Mouse (Mus musculus) lung, postnatal 10 days (tissue): ENCODE data around the gene Rhox4e.
"Not testable (repeated sequence)": the region's sequence is repeated elsewhere in the genome, so short reads cannot be mapped to it uniquely, and the experiment has no call there.

Experiments used
- DNase-seq: peaks from one replicate; pipeline ENCODE4 v3.0.0; 2021

Rhox4e gene

DNA sequence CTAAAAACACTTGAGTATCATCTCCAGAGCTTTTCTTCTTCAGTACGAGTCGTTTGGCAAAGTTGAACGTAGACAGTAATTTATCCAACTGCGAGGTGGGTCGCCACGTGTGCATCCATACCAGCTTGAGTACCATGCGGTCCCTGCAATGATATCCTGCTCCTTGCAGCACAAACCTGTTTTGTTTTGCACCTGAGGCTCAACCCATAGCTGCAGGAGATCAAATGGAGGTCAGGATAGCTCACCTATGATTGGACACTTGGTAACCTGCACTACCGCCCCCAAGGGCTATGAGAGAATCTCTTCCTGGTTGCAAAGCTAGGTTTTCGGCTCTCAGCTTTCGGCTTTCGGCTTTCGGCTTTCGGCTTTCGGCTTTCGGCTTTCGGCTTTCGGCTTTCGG, at the start of gene Rhox4e:
Gene Rhox4e (plus strand): TSS at position 301 of the 400 bp plus-strand sequence.
- not testable (repeated sequence) for DNase-seq

DNA sequence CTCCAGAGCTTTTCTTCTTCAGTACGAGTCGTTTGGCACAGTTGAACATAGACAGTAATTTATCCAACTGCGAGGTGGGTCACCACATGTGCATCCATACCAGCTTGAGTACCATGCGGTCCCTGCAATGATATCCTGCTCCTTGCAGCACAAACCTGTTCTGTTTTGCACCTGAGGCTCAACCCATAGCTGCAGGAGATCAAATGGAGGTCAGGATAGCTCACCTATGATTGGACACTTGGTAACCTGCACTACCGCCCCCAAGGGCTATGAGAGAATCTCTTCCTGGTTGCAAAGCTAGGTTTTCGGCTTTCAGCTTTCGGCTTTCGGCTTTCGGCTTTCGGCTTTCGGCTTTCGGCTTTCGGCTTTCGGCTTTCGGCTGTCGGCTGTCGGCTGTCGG, 43.2 kb upstream of the Rhox4e start, which contains the start of gene Rhox4d:
Gene Rhox4d (plus strand): TSS at position 301 of the 400 bp plus-strand sequence.
- not testable (repeated sequence) for DNase-seq

DNA sequence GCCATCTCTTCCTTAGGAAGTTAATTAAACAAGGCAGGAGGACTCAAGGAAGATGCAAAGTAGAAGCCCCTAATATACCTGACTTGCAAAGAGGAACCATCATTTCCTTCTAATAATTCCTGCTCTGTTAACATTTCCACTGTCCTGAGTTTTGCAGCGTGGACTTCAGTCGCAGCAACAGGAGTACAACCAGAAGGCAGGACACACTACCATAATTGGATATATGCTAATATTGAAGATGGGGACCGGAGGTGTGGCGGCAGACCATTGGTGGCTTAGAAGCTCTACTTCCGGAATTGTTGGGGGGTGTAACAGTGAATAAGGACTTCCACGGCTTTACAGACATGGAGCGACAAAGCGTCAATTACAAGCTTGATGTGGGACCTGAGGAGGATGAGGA, 27.1 kb upstream of the Rhox4e start, which contains the start of gene Rhox2e:
Gene Rhox2e (plus strand): TSS at position 301 of the 400 bp plus-strand sequence.
- not testable (repeated sequence) for DNase-seq

GRCm38 (mm10) chrX:37541719-37542118, 15.5 kb upstream of the Rhox4e start, which contains the start of gene Rhox3e:
Gene Rhox3e, plus strand, starts transcription at chrX:37542019.
- not testable (repeated sequence) for DNase-seq

- not testable (repeated sequence) for DNase-seq
Observed at GRCm38 (mm10) chrX:37571105-37571504, 13.9 kb downstream of the Rhox4e start, which contains the start of gene Rhox2f. Gene Rhox2f, plus strand, starts transcription at chrX:37571405.

DNA sequence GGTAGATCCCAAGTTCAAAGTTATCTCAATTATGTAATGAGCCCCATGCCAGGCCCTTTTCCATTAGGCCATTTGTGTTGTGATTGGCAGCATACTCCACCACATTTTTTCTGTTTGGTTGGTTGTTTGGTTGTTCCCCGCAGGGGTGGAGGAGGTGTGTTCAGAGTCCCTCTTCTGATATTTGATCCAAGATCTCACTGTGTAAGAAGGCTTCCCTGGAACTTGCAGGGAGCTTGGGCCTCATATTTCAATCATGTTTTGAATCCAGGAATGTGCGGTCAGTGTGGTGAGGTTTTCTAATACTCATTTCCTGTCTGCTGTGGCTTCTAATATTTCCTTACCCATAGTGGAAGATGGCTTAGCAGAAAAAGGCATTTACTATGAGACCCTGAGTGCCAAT, 15.4 kb downstream of the Rhox4e start:
- not testable (repeated sequence) for DNase-seq

- not testable (repeated sequence) for DNase-seq
Observed at GRCm38 (mm10) chrX:37580692-37581091, 23.5 kb downstream of the Rhox4e start, which contains the start of gene Rhox3f. Gene Rhox3f, plus strand, starts transcription at chrX:37580992.

- not testable (repeated sequence) for DNase-seq
Observed at GRCm38 (mm10) chrX:37607604-37608003, 50.4 kb downstream of the Rhox4e start, which contains the start of gene Rhox4f. Gene Rhox4f, minus strand, starts transcription at chrX:37607704.
